Mouse (Mus musculus) midbrain, embryonic 11.5 days (tissue): ENCODE data around the gene Msi2. TPM values are rescaled to one million over a fixed set of nuclear protein-coding genes. Genes with fewer than 3 reads are reported as not detected.

Experiments used
- ATAC-seq: fragments of 200-750 bp; cut with Nextera tagmentation; 2 replicates; pipeline ENCODE4 v1.8.0; 2017; ENCODE audit warnings: moderate TSS enrichment, moderate library complexity; ENCODE audit not compliant: low FRiP score
- DNase-seq: peaks from one replicate; pipeline ENCODE4 v3.0.0; 2015; ENCODE audit warnings: low spot score; ENCODE audit errors: missing footprints
- H3K27ac ChIP-seq: fragments of 300-500 bp; sonication (generic); 2 replicates; pipeline ENCODE4 v1.5.1; 2014; ENCODE audit warnings: low read depth, low read length
- H3K27me3 ChIP-seq: fragments of 300-500 bp; sonication (generic); 2 replicates; pipeline ENCODE4 v1.6.1; 2014; ENCODE audit warnings: mild to moderate bottlenecking, low read length, moderate library complexity, mixed read lengths; ENCODE audit not compliant: control insufficient read depth, insufficient read depth
- H3K36me3 ChIP-seq: fragments of 300-500 bp; sonication (generic); 2 replicates; pipeline ENCODE4 v1.6.1; 2014; ENCODE audit warnings: mild to moderate bottlenecking, low read length, moderate library complexity, mixed read lengths; ENCODE audit not compliant: control insufficient read depth, insufficient read depth
- H3K4me1 ChIP-seq: fragments of 300-500 bp; sonication (generic); 2 replicates; pipeline ENCODE4 v1.6.1; 2014; ENCODE audit warnings: low read length; ENCODE audit not compliant: control insufficient read depth, insufficient read depth
- H3K4me2 ChIP-seq: fragments of 300-500 bp; sonication (generic); 2 replicates; pipeline ENCODE4 v1.6.1; 2014; ENCODE audit warnings: mild to moderate bottlenecking, moderate library complexity
- H3K4me3 ChIP-seq: fragments of 300-500 bp; sonication (generic); 2 replicates; pipeline ENCODE4 v1.5.1; 2014; ENCODE audit warnings: low read depth, low read length
- H3K9ac ChIP-seq: fragments of 300-500 bp; sonication (generic); 2 replicates; pipeline ENCODE4 v1.6.1; 2014; ENCODE audit warnings: low read length
- H3K9me3 ChIP-seq: fragments of 300-500 bp; sonication (generic); 2 replicates; pipeline ENCODE4 v1.6.1; 2016; ENCODE audit warnings: low read length; ENCODE audit not compliant: control insufficient read depth
- WGBS: fragments of 180-500 bp; shearing (Covaris S2); extraction: QIAGEN DNeasy Blood & Tissue Kit; methylation state at CpG from one replicate; pipeline ENCODE4 v1.1.7; 2014; 5-methylcytosine and 5-hydroxymethylcytosine counted together
- polyA plus RNA-seq: library from polyadenylated mRNA; unstranded; fragments of >200 nt; fragmentation: Nextera tagmentation; extraction: Ambion mirVana; gene quantifications from 2 replicates; pipeline ENCODE4 v1.2.1, GENCODE M21; 2014

The Msi2 gene
- polyA plus RNA-seq, 1 experiment from 2014 or later, result 27.0 TPM

DNA sequence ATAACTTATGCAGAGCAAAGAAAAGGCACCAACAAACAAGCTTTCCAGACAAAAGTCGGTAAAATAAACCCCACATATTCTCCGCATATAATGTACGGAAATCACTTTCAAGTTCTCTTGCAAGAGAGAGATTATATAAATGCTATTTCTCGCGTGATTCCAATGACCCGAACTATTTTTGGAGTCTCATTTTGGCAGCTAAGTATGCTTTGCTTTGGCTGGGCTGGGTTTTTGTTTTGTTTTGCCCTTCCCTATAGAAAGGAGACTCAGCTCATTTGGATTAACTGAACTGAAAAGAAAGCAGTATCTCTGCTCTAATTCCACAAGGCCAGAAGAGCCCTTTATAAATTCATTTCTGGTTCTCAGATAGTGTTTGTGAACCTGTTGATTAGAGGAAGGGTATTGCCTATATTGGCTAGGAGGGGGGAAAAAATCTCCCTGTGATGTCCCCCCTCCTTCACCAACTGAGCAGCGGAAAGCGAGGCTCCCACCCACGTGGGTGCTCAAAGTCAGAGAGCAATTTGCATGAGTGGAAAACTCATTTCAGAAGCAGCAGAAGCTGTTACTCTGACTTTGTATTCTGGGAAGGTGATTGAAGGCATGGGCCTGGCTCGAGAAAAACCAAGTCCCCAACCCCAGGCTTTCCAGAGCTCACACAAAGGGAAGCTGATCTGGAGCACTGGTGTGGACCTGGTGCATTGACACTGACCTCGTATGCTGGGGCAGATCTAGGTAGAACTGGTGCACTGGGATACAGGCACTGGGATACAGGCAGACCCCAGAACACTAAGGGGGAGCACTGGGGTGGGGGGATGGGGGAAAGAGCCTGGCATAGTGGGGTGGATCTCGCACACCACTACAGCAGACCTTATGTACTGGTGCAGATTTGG, 201.5 kb downstream of the Msi2 start:
- H3K27me3 ChIP-seq, result no peaks in the 10 kb centered on the region
- peak overlapping the region; percentile 68 for H3K27ac ChIP-seq
- H3K4me3 ChIP-seq, result no peak overlapping the region
- 53% methylated on average over 12 of the region's 12 CpGs for WGBS
- ATAC-seq, result peak; percentile 56
- no peaks in the 10 kb centered on the region for H3K9me3 ChIP-seq
- H3K9ac ChIP-seq, result no peak overlapping the region; the same call in 1 of the 2 replicates
- H3K4me1 ChIP-seq, result peaks cover 60% of the 10 kb centered on the region
- no peaks in the 10 kb centered on the region for H3K36me3 ChIP-seq
- no peak for DNase-seq
- no peak overlapping the region for H3K4me2 ChIP-seq

DNA sequence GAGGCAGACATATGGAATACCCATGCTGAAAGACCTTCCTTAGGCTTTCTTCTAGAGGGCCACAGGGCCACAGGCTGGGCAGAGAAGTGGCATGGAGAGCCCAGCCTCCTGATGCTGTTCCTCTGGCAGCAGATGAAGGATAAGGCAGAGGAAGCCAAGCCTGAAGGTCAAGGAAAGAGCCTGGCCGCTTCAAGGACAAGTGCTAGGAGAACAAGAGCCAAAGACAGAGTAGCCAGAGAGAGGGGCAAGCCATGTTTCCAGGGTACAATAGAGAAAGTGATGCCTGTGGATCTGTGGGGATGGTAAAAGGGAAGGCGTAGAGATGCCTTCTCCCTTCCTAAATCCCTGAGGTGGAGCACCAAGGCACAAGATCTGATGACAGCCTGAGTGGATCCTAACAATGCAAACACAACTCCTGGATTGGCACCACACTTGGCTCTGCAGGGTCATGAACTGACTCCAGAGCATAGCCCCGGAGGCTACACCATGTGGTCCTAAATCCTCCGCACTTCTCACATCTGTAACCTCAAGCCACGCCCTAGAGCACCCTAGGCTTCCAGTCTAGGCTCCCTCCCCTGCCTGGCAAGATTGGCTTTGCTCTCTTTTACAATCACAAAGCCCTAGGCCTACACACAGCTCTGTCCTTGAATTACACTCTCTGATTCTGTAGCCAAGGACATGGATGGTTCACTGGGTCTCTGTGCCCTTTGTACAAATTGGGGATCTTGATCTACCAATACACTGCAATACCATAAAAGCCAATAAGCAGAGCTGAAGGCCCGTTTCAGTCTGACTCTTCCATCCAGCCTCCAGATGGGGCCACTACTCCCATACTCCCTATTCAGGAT, 202.4 kb downstream of the Msi2 start:
- ATAC-seq (no peak), DNase-seq (no peak)
- H3K4me1 ChIP-seq, result peaks cover 59% of the 10 kb centered on the region
- peak overlapping the region; percentile 68 for H3K27ac ChIP-seq
- no peak overlapping the region; the same call in 1 of the 2 replicates for H3K9ac ChIP-seq
- no peak overlapping the region for H3K4me2 ChIP-seq
- no peaks in the 10 kb centered on the region for H3K27me3 ChIP-seq
- H3K36me3 ChIP-seq, result no peaks in the 10 kb centered on the region
- WGBS, result 53% methylated on average over 6 of the region's 6 CpGs
- no peaks in the 10 kb centered on the region for H3K9me3 ChIP-seq
- no peak overlapping the region for H3K4me3 ChIP-seq

DNA sequence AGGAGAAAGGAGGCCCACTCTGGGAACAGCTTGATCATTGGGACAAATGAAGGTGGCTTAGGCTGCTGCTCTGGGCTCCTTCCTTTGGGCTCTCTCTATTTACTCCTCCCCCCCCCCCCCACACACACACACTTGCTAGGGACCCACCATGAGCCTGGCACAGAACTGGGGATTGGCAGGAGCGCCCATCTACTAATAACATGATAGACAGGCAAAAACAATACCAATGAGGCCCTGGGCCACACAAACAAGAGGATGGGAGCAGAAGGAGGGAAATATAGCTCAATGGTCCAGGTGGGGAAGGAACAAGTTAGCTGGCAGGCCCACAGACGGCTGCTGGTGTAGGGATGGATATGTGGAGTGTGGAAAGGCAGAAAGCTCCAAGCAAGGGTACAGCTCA, 203.0 kb downstream of the Msi2 start:
- Histone ChIP-seq H3K36me3 (no peaks in the 10 kb centered on the region), H3K27me3 (no peaks in the 10 kb centered on the region), H3K9ac (no peak overlapping the region), H3K4me3 (no peak overlapping the region), H3K4me2 (no peak overlapping the region), H3K4me1 (peaks cover 53% of the 10 kb centered on the region), H3K9me3 (no peaks in the 10 kb centered on the region), H3K27ac (no peak overlapping the region)
- no peak for DNase-seq
- 82% methylated on average over 2 of the region's 2 CpGs for WGBS
- ATAC-seq, result no peak

DNA sequence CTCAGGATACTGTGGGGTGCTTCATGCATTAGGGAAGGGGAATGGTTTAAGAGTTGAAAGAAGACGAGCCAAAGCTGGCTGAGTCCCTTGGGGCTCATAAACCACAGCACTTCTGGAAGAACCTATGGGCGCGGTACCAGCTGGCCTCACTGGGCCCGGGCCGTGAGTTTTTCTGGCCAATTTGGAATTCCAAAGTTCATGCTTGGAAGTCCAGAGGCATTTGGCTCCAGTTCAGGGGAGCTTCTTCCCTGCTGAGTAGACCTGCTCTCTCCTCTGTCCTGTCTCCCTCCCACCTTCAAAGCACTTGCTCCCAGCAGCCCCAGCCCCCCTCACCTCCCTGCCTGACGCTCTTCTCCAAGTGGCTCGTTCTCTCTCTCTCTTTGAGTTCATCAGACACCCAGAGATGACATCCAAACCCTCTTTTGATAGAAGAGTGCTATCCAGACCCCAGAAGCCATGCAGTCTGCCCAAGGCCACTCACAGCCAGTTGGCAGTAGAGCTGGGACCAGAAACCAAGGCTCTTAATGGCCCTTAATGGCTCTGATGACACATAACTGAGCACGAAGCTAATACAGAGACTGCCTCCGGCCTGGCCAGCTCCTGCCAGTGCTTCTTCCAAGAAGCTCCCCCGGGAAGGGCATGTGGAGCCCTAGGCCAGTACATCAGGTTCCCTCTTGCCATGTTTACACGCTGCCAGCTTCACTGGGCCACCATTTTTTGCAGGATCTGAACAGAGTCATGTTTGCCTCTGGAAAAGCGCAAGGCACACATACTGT, 204.0 kb downstream of the Msi2 start:
- no peak overlapping the region for H3K4me2 ChIP-seq
- H3K27me3 ChIP-seq, result no peaks in the 10 kb centered on the region
- WGBS, result 94% methylated on average over 12 of the region's 12 CpGs
- no peak overlapping the region for H3K9ac ChIP-seq
- no peak overlapping the region for H3K4me3 ChIP-seq
- H3K27ac ChIP-seq, result no peak overlapping the region
- H3K9me3 ChIP-seq, result no peaks in the 10 kb centered on the region
- DNase-seq, result no peak
- peaks cover 54% of the 10 kb centered on the region for H3K4me1 ChIP-seq
- ATAC-seq, result no peak
- no peaks in the 10 kb centered on the region for H3K36me3 ChIP-seq

DNA sequence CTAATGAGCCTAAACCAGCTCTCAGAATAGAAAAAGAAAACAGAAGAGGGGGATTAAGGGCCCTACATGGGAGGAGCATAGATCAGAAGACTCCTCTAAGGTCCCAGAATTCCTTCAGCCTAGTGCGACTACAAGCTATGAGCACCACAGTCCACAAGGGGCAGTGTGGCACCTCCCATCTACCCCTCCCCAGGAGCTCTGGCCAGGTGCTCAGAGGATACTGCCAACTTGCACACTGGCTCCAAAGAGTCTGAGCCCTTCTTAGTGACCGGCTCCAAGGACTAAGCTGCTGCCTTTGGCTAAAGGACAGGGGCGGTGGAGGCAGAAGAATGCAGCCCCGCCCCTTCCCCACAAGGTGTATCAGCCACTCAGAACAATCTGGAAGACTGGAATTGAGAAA, 205.7 kb downstream of the Msi2 start:
- Histone ChIP-seq H3K27me3 (no peaks in the 10 kb centered on the region), H3K4me3 (no peak overlapping the region), H3K36me3 (no peaks in the 10 kb centered on the region), H3K9me3 (no peaks in the 10 kb centered on the region), H3K4me1 (peaks cover 60% of the 10 kb centered on the region), H3K9ac (no peak overlapping the region; the same call in 1 of the 2 replicates), H3K27ac (peak overlapping the region; percentile 81), H3K4me2 (no peak overlapping the region)
- ATAC-seq (0 out of 2 replicates have a peak, but pooled peaks have one; percentile 28), DNase-seq (no peak)
- whole genome bisulfite sequencing, result 34% methylated on average over 4 of the region's 4 CpGs

DNA sequence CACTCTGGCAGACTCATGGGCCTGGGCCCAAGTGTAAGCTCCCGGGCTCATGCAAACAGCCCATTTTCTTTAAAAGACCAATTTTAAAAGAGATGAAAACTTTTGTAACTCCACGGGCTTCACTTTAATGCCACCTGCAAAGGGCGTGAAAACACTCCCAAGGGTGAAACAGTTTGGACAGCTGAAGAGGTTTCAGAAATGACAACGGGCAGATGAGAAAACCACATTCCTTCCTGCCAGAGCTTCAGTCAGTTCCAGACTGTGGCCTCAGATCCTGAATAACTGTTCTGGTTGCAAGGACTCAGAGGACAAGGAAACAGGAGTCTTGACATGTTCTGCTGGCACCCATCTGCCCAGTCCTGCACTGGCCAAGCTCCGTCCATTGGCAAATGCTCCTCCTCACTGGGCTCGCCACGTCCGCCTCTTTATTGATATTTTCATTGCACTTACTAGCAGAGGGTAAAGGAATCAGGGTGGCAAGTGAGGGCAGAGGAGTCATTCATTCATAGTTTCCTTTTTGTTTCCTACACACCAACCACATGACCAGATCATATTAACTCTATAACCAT, 207.9 kb downstream of the Msi2 start:
- Histone ChIP-seq H3K4me1 (peaks cover 48% of the 10 kb centered on the region), H3K27me3 (no peaks in the 10 kb centered on the region), H3K4me2 (no peak overlapping the region), H3K36me3 (no peaks in the 10 kb centered on the region), H3K27ac (no peak overlapping the region), H3K9ac (no peak overlapping the region), H3K4me3 (no peak overlapping the region), H3K9me3 (no peaks in the 10 kb centered on the region)
- ATAC-seq, result no peak
- DNase-seq, result no peak
- WGBS, result 90% methylated on average over 8 of the region's 8 CpGs

DNA sequence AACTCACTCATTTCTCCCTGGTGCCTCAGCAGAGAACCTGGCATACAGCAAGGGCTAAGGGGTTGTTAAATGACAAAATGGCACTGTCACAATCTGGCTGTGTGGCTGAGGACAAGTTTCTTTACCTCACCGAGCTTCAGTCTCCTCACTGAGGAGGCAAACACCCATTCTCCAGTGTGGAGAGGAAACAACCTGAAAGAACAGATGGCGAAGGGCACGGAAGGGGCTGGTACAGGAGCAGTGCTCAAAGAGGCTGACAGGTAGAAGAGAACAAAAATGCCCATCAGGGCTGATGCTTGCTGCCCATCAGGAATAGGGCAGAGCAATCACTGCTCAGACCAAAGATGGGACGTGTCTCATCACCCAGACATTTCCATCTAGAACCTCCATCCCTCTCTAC, 208.8 kb downstream of the Msi2 start:
- Histone ChIP-seq H3K4me1 (peaks cover 46% of the 10 kb centered on the region), H3K9me3 (no peaks in the 10 kb centered on the region), H3K4me3 (no peak overlapping the region), H3K27me3 (no peaks in the 10 kb centered on the region), H3K4me2 (no peak overlapping the region), H3K36me3 (no peaks in the 10 kb centered on the region), H3K9ac (no peak overlapping the region), H3K27ac (no peak overlapping the region; the same call in 1 of the 2 replicates)
- ATAC-seq (no peak), DNase-seq (no peak)
- WGBS, result 95% methylated on average over 4 of the region's 4 CpGs

DNA sequence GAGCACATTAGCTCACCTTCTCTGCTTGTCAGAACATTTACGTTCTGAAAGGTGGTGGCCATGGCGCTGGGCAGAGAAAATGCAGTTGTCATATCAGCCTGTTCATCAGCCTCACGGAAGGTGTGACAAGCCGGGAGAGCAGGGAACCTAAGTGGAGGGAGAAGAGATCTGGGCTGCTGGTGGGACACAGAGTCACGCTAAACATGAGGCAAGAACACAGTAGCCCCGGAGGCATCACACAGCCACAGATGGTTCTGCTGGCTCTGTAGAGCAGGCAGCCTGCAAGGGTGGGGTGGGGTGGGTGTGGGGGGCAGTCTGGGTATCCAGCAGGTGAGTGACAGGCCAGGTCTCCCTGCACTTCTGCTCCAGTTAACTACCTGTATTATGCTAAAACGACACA, 210.2 kb downstream of the Msi2 start:
- no peaks in the 10 kb centered on the region for H3K36me3 ChIP-seq
- 78% methylated on average over 7 of the region's 7 CpGs for WGBS
- H3K9ac ChIP-seq, result no peak overlapping the region
- DNase-seq (no peak), ATAC-seq (no peak)
- no peaks in the 10 kb centered on the region for H3K27me3 ChIP-seq
- H3K9me3 ChIP-seq, result no peaks in the 10 kb centered on the region
- peaks cover 39% of the 10 kb centered on the region for H3K4me1 ChIP-seq
- H3K27ac ChIP-seq, result no peak overlapping the region
- no peak overlapping the region for H3K4me2 ChIP-seq
- no peak overlapping the region for H3K4me3 ChIP-seq
